Mouse (Mus musculus) adrenal gland (tissue): ENCODE measurements at regions not wholly inside any gene's neighbourhood (a gene's known extent, or its start where the extent isn't known, plus 50 kb on each side); places are given as distances from the start of the nearest gene placed in this dataset.

ENCODE experiments used
- intact Hi-C: fragments of 180-260 bp; cut with DNase I; formaldehyde crosslinking; loops from one replicate; pipeline ENCODE4 v1.15.1; 2025

GRCm38 (mm10) chr1:157939516-157939915, 416.6 kb downstream of the Brinp2 start:
- intact Hi-C loops, result no loop called here

DNA sequence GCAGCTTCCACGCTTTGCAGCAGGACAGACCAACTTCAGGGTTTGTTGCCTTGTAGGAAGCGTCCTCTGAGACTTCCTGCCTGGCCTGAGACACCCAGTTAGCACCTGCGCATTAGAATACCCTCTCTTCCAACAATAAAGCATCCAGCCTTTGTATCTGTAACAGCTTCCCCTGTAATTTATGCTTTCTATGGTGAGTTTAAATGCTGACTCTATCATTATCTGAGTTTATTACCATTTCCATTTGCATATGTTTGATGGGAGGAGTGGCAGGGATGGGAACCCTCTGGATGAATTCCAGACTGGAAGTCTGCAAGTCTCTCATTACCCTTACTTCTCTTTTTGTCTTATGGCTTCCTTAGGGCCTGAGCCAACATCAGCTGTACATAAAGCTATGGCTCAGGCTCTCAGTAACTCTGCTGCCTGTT, 415.8 kb downstream of the Brinp2 start:
- intact Hi-C loops, result no loop called here

DNA sequence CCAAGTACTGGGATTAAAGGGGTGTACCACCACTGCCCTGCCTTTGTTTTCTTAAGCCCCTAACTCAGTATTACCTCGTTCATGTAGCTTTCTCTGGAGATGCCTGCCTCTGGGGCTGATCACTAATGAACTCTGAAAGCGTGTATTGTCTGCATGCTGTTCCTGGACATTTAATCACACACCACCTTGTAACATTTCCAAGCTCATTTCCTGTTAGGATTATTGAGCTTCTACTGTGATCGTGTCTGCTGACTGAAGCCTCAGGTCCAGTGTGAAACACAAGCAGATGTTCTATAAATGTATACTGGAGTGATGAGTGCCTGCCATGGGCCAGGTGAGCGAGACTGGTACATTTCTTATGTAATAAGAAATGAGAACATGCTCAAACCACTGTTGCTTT, 398.6 kb downstream of the Brinp2 start:
- intact Hi-C loops, result no loop called here

GRCm38 (mm10) chr1:157964461-157964860, 391.7 kb downstream of the Brinp2 start:
- intact Hi-C loops, result no loop called here

DNA sequence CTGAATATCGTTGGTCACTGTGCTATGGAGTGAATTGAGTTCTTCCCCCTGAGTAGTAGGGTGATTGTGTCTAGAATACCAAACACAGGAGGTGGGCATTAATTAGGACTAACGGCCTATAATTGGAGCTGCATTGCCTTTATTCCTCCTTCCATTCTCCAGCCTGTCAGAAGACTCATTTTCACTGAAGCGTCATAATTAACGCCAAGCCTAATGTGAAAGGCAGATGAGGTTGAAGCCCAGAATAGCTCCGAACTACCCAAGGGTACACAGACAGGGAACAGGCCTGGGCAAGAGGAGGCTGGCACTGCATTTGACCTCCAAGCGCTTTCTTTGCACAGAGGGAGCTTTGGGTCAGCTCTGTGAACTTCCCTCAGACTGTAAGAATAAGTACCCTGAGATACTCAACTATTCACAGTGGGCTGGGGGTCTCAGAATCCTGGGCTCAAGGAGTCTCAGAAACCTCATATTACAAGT, 386.5 kb downstream of the Brinp2 start:
- intact Hi-C loops, result no loop called here

GRCm38 (mm10) chr1:157973373-157974232, 382.5 kb downstream of the Brinp2 start:
- intact Hi-C loops, result no loop called here

DNA sequence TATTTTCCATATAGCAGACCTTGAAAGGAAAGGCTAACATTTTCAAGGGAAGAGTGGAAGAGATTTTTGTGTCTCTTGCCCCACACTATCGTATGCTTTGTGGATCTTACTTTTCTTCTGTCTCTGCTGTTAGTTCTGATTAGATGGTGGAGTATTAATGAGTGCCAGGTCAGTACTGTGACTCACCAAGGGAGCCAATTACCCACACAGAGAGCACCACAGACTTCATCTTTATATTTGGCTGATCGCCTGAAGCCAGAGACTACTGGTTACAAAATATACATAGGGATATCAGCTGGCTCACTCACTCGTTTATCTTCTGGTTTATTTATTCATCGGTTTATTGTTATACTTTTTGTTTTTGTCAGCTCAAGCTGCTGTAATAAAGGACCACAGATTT, 381.5 kb downstream of the Brinp2 start:
- intact Hi-C loops, result no loop called here

DNA sequence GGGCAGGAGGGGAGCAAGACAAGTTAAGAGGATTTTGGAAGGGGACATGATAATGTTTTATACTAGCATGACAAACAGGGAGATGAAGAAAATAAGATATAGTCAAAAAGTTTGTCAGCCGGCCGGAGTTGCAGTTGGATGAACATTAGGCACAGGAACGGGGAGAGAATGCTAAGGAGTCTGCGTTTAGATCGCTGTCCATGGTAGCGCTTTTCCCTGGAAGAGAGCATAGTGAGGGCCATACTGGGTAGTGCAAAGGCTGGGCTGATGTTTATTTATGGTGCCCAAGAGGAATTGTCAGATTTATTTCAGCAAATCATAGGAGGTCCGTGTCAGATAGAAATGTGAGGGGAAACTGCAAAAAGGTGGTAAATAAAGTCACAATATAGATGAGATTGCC, 337.0 kb downstream of the Brinp2 start:
- intact Hi-C loops, result no loop called here

- intact Hi-C loops, result no loop called here
Observed at GRCm38 (mm10) chr1:158039756-158040155, 316.4 kb downstream of the Brinp2 start.

DNA sequence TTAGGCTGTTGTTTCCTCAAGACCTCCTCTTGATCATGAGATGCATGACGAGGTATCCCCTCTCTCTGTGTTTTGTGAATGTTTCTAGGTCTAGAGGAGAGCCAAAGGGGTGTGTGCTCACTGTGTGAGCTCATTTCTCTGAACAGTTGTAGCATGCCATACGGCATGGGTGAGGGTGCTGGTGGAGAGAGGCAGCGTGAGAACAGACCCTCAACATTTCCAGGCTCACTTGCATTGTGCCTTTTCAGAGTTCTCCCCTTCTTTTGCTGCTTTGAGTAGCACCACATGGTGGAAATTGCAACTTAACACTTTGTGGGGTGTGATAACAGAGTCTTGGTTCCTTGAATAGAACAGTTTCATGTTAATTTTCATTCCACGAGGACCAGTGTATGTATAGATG, 315.8 kb downstream of the Brinp2 start:
- intact Hi-C loops, result no loop called here

- intact Hi-C loops, result no loop called here
Observed at GRCm38 (mm10) chr1:158052644-158053043, 303.5 kb downstream of the Brinp2 start.

DNA sequence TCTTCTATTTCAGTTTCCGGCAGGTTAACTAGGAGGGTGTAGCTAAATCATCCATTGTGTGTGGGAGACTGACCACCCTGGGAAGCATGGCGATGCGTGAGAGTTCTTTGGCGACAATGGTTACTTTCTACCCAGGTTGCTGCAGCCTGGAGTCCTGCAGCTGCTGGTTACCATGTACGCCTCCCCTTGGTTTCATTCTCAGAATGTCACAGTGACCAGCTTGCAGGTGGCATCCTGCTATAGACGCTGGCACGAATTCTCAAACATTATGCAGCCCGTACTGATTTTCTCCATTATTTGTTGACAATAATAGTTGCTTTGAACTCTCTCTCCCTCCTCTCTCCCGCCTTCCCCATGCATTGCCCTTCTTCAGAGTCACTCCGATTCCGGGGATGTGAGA, 301.2 kb downstream of the Brinp2 start:
- intact Hi-C loops, result no loop called here

DNA sequence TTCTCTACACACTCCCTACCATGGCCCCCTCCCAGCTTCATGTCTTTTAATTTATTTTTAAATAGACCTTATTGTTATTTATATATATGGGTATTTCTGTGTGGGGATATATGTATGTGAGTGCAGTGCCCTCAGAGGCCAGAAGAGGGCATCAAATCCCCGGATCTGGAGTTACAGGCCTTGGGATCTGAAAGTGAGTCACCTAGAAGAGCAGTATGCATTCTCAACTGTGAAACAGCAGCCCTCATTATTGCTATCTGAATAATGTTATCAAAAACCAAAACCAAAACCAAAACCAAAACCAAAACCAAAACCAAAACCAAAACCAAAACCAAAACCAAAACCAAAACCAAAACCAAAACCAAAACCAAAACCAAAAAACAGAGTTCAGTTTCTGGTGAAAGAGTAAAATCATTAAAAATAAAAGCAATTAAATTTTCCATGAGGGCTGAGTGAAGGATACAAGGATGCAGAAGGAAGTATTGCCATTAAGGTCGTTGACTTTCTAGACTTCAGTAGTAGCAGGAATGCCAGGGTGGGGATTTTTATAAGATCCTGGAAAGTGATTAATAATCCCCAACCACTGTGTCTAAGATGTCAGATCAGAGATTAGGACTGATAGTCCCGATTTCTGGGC, 299.0 kb downstream of the Brinp2 start:
- intact Hi-C loops, result no loop called here

DNA sequence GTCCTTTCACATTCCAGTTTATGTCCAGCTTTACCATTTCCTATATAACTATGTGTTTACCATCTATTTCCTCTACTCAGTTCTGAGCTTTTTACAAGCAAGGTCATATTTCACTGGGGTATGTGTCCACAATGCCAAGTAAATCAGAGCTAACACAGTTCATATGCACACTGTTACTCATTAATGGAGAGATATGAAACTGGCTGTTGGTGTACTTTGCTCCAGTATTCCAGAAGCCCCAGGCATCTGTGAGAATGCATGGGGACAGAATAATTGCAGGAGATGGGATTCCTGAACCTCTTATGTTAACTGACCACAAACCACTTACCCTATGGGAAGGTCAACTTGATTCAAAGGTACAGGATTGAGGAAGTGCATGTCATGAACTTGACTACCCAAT, 298.3 kb downstream of the Brinp2 start:
- intact Hi-C loops, result no loop called here

GRCm38 (mm10) chr1:158061995-158062394, 294.1 kb downstream of the Brinp2 start:
- intact Hi-C loops, result no loop called here

- intact Hi-C loops, result no loop called here
Observed at GRCm38 (mm10) chr1:158082181-158082580, 273.9 kb downstream of the Brinp2 start.

DNA sequence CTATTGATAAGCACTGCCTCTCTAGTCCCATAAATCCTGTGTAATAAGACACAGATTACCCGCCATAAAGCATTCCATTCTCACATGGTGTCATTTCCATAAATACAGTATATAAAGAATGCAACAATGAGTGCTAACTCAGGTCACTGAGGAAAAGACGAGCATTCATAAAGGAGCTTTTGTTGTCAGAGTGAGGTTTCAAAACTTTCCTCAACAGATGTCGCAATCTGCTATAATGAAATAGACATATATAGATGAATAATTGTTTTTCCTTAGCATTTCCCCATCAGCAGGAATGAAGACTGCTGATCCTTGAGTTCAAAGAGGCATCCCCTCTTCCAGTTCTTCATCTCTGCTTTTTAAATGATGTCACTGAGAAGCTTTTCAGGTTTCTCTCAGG, 270.3 kb downstream of the Brinp2 start:
- intact Hi-C loops, result no loop called here

DNA sequence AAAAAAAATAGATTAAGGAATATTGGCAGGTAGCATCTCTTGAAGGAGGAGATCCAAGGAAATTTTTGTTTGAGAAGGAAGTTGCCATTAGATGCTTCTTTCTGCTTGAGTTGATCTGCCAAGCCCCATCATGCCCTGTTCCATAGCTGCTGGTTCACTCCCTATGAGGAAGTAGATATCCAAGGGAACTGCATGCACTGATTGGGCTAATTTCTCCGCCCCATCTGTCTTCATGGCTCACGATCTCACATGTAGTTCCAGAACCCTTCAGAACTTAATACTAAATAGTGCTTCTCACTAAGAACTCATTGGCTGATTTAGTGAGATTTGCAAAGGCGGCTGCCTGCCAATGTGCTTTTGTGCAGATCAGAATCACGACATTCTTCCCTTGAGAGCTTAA, 258.6 kb downstream of the Brinp2 start:
- intact Hi-C loops, result no loop called here

GRCm38 (mm10) chr1:158119708-158120107, 236.4 kb downstream of the Brinp2 start:
- intact Hi-C loops, result no loop called here

DNA sequence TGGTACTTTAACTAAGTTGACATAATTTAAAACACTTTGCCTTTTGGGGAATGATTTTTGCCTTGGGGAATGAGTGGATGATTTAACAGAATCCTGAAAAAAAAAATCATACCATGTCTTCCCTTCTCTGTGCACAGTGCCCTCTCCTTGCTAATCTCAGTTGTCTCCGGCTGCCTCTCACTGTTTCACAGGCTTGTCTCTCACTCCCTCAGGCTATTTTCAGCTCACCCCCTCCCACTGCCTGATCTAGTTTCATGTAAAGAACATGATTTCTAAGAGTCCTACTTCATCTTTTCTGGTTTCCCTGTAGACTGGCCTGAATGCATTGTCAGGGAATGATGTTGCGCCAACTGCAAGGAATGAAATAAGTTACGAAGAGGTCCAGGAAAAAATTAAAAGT, 231.2 kb downstream of the Brinp2 start:
- intact Hi-C loops, result no loop called here

- intact Hi-C loops, result no loop called here
Observed at GRCm38 (mm10) chr1:158126272-158126671, 229.9 kb downstream of the Brinp2 start.

DNA sequence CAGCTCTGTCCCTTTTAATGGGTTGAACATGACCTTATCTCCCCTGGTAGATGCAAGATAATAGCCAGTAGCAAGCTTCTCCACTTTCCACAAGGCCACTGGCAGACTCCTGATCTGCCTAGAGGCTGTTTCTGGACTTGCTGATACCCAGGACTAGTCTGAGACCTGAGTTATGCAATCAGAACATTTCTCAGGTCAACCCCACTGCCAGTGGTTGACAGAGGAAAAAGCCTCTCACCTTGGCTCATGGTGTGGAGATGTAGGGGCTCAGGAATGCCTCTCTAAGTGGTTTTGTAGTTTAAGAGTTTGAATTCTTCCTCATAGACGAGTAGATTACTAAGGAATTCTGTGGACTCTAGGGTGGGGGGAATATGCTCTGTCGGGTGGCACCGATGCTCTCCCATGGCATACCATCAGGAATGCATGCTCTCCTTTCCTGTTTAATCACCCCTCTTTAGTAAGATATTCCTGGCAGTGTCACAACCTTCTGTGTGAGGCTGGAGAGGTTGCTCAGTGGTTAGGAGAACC, 226.8 kb downstream of the Brinp2 start:
- intact Hi-C loops, result no loop called here

- intact Hi-C loops, result no loop called here
Observed at GRCm38 (mm10) chr1:158147525-158147924, 208.6 kb downstream of the Brinp2 start.
